ENCODE assay signal across 8 mouse cellular contexts in genomic region chr11:88524790-88525575, GRCm38 (mm10).
DNase-seq lines count a peak whose midpoint lies in the region; ATAC-seq lines count a peak whose summit lies in the region.

No protein-coding gene starts in this region.

- no peak for ATAC-seq in neural tube, embryonic 12.5 days (ENCODE audit: low FRiP score, low read depth)
- ATAC-seq in forebrain, embryonic 16.5 days = peak; percentile 60
- peak; percentile 29 for ATAC-seq in hindbrain, embryonic 12.5 days (ENCODE audit: low FRiP score)
- ATAC-seq in liver, embryonic 15.5 days (ENCODE audit: insufficient read depth) = peak; percentile 28; the same call in 1 of the 2 replicates
- ATAC-seq in megakaryocyte-erythroid progenitor cell, adult 5-6 weeks (replicated peaks; ENCODE audit: low FRiP score, low TSS enrichment, poor library complexity, severe bottlenecking) = no peak

- H3K9me3 ChIP-seq in neural tube, embryonic 12.5 days = no peaks in the 10 kb centered on the region
- no peaks in the 10 kb centered on the region for H3K9me3 ChIP-seq in forebrain, embryonic 16.5 days (ENCODE audit: control insufficient read depth, low read length)
- no peaks in the 10 kb centered on the region for H3K9me3 ChIP-seq in hindbrain, embryonic 12.5 days (replicated peaks)
- no peaks in the 10 kb centered on the region for H3K9me3 ChIP-seq in liver, embryonic 15.5 days (replicated peaks)

- no peak for DNase-seq in neural tube, embryonic 10.5 days (ENCODE audit: extremely low spot score, low spot score)
- peak; percentile 67 for DNase-seq in skeletal muscle tissue, adult 2 months (ENCODE audit: low read depth, low spot score)
- no peak for DNase-seq in layer of hippocampus, adult 8-10 months (ENCODE audit: low spot score in 2 of 2)

- H3K4me1 ChIP-seq in neural tube, embryonic 12.5 days = peaks cover 86% of the 10 kb centered on the region
- peaks cover 79% of the 10 kb centered on the region for H3K4me1 ChIP-seq in forebrain, embryonic 16.5 days (replicated peaks; ENCODE audit: control insufficient read depth, insufficient read depth, low read length)
- H3K4me1 ChIP-seq in hindbrain, embryonic 12.5 days = peaks cover 97% of the 10 kb centered on the region
- H3K4me1 ChIP-seq in liver, embryonic 15.5 days (replicated peaks) = peaks cover 45% of the 10 kb centered on the region

- no peaks in the 10 kb centered on the region for H3K36me3 ChIP-seq in neural tube, embryonic 12.5 days
- no peaks in the 10 kb centered on the region for H3K36me3 ChIP-seq in forebrain, embryonic 16.5 days (ENCODE audit: control insufficient read depth, insufficient read depth)
- H3K36me3 ChIP-seq in hindbrain, embryonic 12.5 days = no peaks in the 10 kb centered on the region
- H3K36me3 ChIP-seq in liver, embryonic 15.5 days (replicated peaks) = no peaks in the 10 kb centered on the region

- H3K9ac ChIP-seq in neural tube, embryonic 12.5 days = no peak overlapping the region
- H3K9ac ChIP-seq in forebrain, embryonic 16.5 days (replicated peaks; ENCODE audit: low read depth, low read length) = peak overlapping the region; percentile 11; the same call in 1 of the 2 replicates
- H3K9ac ChIP-seq in hindbrain, embryonic 12.5 days = no peak overlapping the region
- no peak overlapping the region for H3K9ac ChIP-seq in liver, embryonic 15.5 days

- peak overlapping the region; percentile 29 for H3K27ac ChIP-seq in neural tube, embryonic 12.5 days
- H3K27ac ChIP-seq in forebrain, embryonic 16.5 days (ENCODE audit: low read length) = peak overlapping the region; percentile 83
- peak overlapping the region; percentile 82 for H3K27ac ChIP-seq in hindbrain, embryonic 12.5 days
- H3K27ac ChIP-seq in liver, embryonic 15.5 days (replicated peaks) = no peak overlapping the region

- WGBS in neural tube, embryonic 12.5 days = 36% methylated on average over 10 of the region's 10 CpGs
- 17% methylated on average over 10 of the region's 10 CpGs for WGBS in forebrain, embryonic 16.5 days
- 25% methylated on average over 10 of the region's 10 CpGs for WGBS in hindbrain, embryonic 12.5 days
- WGBS in liver, embryonic 15.5 days (ENCODE audit: insufficient replicate concordance) = 26% methylated on average over 10 of the region's 10 CpGs

- H3K27me3 ChIP-seq in neural tube, embryonic 12.5 days (replicated peaks) = no peaks in the 10 kb centered on the region
- H3K27me3 ChIP-seq in forebrain, embryonic 16.5 days (replicated peaks; ENCODE audit: control insufficient read depth, insufficient read depth, low read length) = no peaks in the 10 kb centered on the region
- no peaks in the 10 kb centered on the region for H3K27me3 ChIP-seq in hindbrain, embryonic 12.5 days
- H3K27me3 ChIP-seq in liver, embryonic 15.5 days = no peaks in the 10 kb centered on the region

- no peak overlapping the region for H3K4me2 ChIP-seq in neural tube, embryonic 12.5 days (replicated peaks)
- no peak overlapping the region for H3K4me2 ChIP-seq in forebrain, embryonic 16.5 days (ENCODE audit: low read length)
- no peak overlapping the region for H3K4me2 ChIP-seq in hindbrain, embryonic 12.5 days (replicated peaks)
- H3K4me2 ChIP-seq in liver, embryonic 15.5 days = no peak overlapping the region

- no peak overlapping the region for H3K4me3 ChIP-seq in neural tube, embryonic 12.5 days
- H3K4me3 ChIP-seq in forebrain, embryonic 16.5 days (replicated peaks; ENCODE audit: low read length) = no peak overlapping the region
- no peak overlapping the region for H3K4me3 ChIP-seq in hindbrain, embryonic 12.5 days
- no peak overlapping the region for H3K4me3 ChIP-seq in liver, embryonic 15.5 days (replicated peaks)

Comparison
In these comparisons a context has a peak if more than half of its experiments do, and no peak if none do; other contexts are left out.
1. ATAC-seq: peak in forebrain, embryonic 16.5 days (single experiment), hindbrain, embryonic 12.5 days (single experiment) and liver, embryonic 15.5 days (single experiment); none in neural tube, embryonic 12.5 days (single experiment) and megakaryocyte-erythroid progenitor cell, adult 5-6 weeks (single experiment).